Mouse (Mus musculus) erythroblast, embryonic 14.5 days (primary cell): ENCODE results near the gene Tns1.

Source experiments
- GATA1 ChIP-seq: IDR thresholded peaks from 2 replicates; pipeline ENCODE4 v1.6.1; 2012; ENCODE audit warnings: low read length, inconsistent platforms, mixed read lengths
- TAL1 ChIP-seq: IDR thresholded peaks from 3 replicates; pipeline ENCODE4 v1.6.1; 2012; ENCODE audit warnings: low read length, inconsistent platforms, mixed read lengths

GRCm38 (mm10) chr1:74069085-74069835 is 55.0 kb downstream of the Tns1 start:
- no peak for TF ChIP-seq GATA1
- no peak for TF ChIP-seq TAL1
